Mouse (Mus musculus) stomach, embryonic 16.5 days (tissue): ENCODE data around the gene Exosc5. TPM values are rescaled to one million over a fixed set of nuclear protein-coding genes. Genes with fewer than 3 reads are reported as not detected.

Experiments used
- ATAC-seq: fragments of 200-750 bp; cut with Nextera tagmentation; 2 replicates; pipeline ENCODE4 v1.8.0; 2017; ENCODE audit warnings: moderate number of reproducible peaks, moderate TSS enrichment; ENCODE audit not compliant: insufficient read depth, low FRiP score
- H3K27ac ChIP-seq: fragments of 300-500 bp; sonication (generic); 2 replicates; pipeline ENCODE4 v1.5.1; 2014; ENCODE audit warnings: low read length
- H3K27me3 ChIP-seq: fragments of 300-500 bp; sonication (generic); 2 replicates; pipeline ENCODE4 v1.6.1; 2014; ENCODE audit warnings: low read length, control low read depth, mixed read lengths; ENCODE audit not compliant: control insufficient read depth, insufficient read depth
- H3K36me3 ChIP-seq: fragments of 300-500 bp; sonication (generic); 2 replicates; pipeline ENCODE4 v1.6.1; 2014; ENCODE audit warnings: low read length; ENCODE audit not compliant: control insufficient read depth, insufficient read depth
- H3K4me1 ChIP-seq: fragments of 300-500 bp; sonication (generic); 2 replicates; pipeline ENCODE4 v1.6.1; 2014; ENCODE audit warnings: low read length, control low read depth, mixed read lengths; ENCODE audit not compliant: control insufficient read depth, insufficient read depth
- H3K4me2 ChIP-seq: fragments of 300-500 bp; sonication (generic); 2 replicates; pipeline ENCODE4 v1.6.1; 2014; ENCODE audit warnings: low read depth, low read length, mixed read lengths
- H3K4me3 ChIP-seq: fragments of 300-500 bp; sonication (generic); replicated peaks from 2 replicates; pipeline ENCODE4 v1.5.1; 2014; ENCODE audit warnings: mild to moderate bottlenecking, low read length
- H3K9ac ChIP-seq: fragments of 300-500 bp; sonication (generic); 2 replicates; pipeline ENCODE4 v1.6.1; 2014; ENCODE audit warnings: low read length
- H3K9me3 ChIP-seq: fragments of 300-500 bp; sonication (generic); replicated peaks from 2 replicates; pipeline ENCODE4 v1.6.1; 2016; ENCODE audit warnings: low read length, control low read depth; ENCODE audit not compliant: control insufficient read depth
- WGBS: fragments of 180-500 bp; shearing (Covaris S2); extraction: QIAGEN DNeasy Blood & Tissue Kit; methylation state at CpG from one replicate; pipeline ENCODE4 v1.1.7; 2014; 5-methylcytosine and 5-hydroxymethylcytosine counted together
- polyA plus RNA-seq: library from polyadenylated mRNA; unstranded; fragments of >200 nt; fragmentation: Nextera tagmentation; extraction: Ambion mirVana; gene quantifications from 2 replicates; pipeline ENCODE4 v1.2.1, GENCODE M21; 2015

Gene Exosc5
- polyA plus RNA-seq, 1 experiment from 2014 or later, result 73.0 TPM

DNA sequence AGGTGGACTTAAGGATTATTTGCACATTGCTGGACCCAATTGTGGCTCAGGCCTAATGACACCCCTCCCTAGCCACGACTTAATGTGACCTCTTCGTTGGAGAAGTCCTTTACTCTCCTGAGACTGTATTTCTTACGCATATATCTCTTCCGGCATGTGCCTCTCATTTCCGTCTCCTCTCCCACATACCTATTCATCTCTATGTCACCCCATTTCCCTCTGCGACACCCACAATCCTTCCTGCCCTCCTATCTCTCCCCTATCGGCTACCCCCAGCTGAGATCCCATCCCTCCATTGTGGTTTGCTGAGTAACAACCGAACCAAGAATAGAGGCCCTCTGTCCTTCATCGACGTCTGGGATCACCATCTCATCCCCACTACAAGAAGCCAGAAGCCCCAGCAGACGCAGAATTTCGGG, 30.6 kb downstream of the Exosc5 start:
- H3K36me3 ChIP-seq, result 0 out of 2 replicates have a peak, but pooled peaks cover 4% of the 10 kb centered on the region
- peaks cover 16% of the 10 kb centered on the region for H3K4me1 ChIP-seq
- 10% methylated on average over 12 of the region's 12 CpGs for WGBS
- H3K9me3 ChIP-seq, result no peaks in the 10 kb centered on the region
- H3K27ac ChIP-seq, result peak overlapping the region; percentile 51
- peak overlapping the region; percentile 98 for H3K4me2 ChIP-seq
- peak overlapping the region; percentile 83 for H3K9ac ChIP-seq
- no peaks in the 10 kb centered on the region; the same call in 1 of the 2 replicates for H3K27me3 ChIP-seq
- ATAC-seq, result no peak
- peak overlapping the region; percentile 54 for H3K4me3 ChIP-seq

DNA sequence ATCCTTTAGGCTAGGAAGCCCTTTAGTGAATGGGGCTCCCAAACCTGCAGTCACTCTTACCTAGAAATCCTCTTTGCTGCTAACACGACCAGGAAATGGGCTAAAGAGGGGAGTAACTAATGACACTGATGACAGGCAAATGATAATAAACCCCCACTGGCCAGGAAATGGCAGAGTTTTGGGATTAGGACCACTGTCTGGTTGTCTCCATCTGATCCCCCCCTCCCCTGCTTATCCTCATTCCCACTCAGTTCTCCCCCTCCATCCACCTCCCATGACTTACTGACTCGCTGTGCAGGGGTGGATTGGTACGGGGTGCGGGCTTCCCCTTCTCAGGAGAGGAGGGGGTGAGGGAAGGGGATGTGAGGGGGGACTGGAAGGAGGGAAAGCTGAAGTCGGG, 31.1 kb downstream of the Exosc5 start:
- H3K4me1 ChIP-seq, result peaks cover 16% of the 10 kb centered on the region
- peak overlapping the region; percentile 98 for H3K4me2 ChIP-seq
- H3K9me3 ChIP-seq, result no peaks in the 10 kb centered on the region
- 0 out of 2 replicates have a peak, but pooled peaks cover 4% of the 10 kb centered on the region for H3K36me3 ChIP-seq
- no peaks in the 10 kb centered on the region; the same call in 1 of the 2 replicates for H3K27me3 ChIP-seq
- H3K4me3 ChIP-seq, result peak overlapping the region; percentile 54
- peak overlapping the region; percentile 51; the same call in 1 of the 2 replicates for H3K27ac ChIP-seq
- no peak for ATAC-seq
- H3K9ac ChIP-seq, result no peak overlapping the region
- WGBS, result 50% methylated on average over 5 of the region's 5 CpGs

DNA sequence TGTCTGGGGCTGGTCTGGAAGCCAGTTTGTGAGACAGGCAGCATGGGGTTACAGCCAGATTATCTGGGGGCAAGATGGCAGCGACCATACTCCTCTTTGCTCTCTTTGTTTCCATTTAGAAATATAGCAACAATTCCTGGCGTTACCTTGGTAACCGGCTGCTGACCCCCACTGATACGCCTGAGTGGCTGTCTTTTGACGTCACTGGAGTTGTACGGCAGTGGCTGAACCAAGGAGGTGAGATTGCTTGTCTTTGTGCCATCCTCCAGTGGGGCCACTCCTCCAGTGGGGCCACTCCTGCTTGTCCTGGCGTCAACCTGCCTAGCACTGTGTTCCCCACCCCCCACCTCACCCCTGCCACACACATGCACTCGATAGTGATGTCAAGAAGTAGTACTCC, 35.1 kb downstream of the Exosc5 start:
- Histone ChIP-seq H3K4me3 (no peak overlapping the region), H3K9me3 (no peaks in the 10 kb centered on the region), H3K4me1 (peaks cover 6% of the 10 kb centered on the region; the same call in 1 of the 2 replicates), H3K27ac (no peak overlapping the region), H3K9ac (no peak overlapping the region), H3K36me3 (0 out of 2 replicates have a peak, but pooled peaks cover 4% of the 10 kb centered on the region), H3K4me2 (no peak overlapping the region), H3K27me3 (no peaks in the 10 kb centered on the region)
- no peak for ATAC-seq
- 59% methylated on average over 8 of the region's 8 CpGs for WGBS

DNA sequence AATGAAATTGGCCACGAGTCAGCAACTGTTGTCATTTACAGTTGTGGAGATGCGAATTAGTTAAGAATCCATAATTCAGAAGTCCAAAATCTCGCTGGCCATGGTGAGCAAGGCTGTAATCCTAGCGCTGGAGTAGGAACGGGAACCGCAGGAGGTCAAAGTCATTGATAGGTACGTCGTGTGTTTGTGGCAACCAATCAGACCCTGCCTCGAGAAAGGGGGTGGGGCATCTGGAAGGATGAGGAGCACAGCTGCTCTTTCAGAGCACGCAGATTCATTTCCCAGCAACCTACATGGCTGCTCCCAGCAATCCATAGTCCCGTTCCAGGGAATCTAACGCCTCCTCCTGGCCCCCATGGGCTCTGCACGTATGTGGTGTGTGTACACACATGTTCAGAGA, 40.9 kb downstream of the Exosc5 start:
- Histone ChIP-seq H3K4me2 (no peak overlapping the region), H3K27me3 (no peaks in the 10 kb centered on the region), H3K4me1 (peaks cover 5% of the 10 kb centered on the region; the same call in 1 of the 2 replicates), H3K4me3 (no peak overlapping the region), H3K9ac (no peak overlapping the region), H3K27ac (no peak overlapping the region), H3K36me3 (no peaks in the 10 kb centered on the region), H3K9me3 (no peaks in the 10 kb centered on the region)
- no peak for ATAC-seq
- 58% methylated on average over 13 of the region's 13 CpGs for WGBS

DNA sequence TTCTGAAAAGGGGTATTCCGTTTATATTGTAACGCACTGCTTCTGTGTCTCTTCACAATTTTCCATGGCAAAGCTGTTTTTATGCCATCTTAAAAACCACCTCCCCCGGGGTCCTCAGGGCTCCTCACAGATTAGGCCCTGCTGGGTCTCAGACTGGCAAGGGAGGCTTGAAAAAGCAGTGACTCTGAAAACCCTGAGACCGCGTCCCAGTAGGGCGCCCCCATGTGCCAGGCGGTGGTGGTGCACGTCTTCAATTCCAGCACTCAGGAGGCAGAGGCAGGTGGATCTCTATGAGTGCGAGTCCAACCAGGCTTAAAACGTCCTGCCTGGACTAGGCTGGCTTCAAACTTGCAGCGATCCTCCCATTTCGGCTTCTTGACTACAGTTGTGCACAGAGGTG, 41.8 kb downstream of the Exosc5 start:
- 74% methylated on average over 12 of the region's 12 CpGs for WGBS
- Histone ChIP-seq H3K27me3 (no peaks in the 10 kb centered on the region), H3K4me2 (no peak overlapping the region), H3K9me3 (no peaks in the 10 kb centered on the region), H3K4me1 (peaks cover 13% of the 10 kb centered on the region), H3K36me3 (no peaks in the 10 kb centered on the region), H3K9ac (no peak overlapping the region), H3K27ac (no peak overlapping the region), H3K4me3 (no peak overlapping the region)
- no peak for ATAC-seq

DNA sequence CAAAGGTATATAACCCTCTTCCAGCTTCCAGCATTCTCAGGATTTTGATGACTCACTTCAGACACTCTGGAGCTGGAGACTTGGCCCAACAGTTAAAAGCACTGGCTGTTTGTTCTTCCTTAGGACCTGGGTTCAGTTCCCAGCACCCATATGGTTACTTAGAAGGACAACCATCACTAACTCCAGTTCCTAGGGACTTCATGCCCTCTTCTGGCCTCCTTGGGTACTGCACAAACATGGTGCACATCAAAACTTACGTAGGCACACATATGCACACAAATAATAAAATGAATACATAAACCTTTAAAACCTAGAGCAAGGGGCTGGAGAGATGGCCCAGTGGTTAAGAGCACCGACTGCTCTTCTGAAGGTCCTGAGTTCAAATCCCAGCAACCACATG, 43.4 kb downstream of the Exosc5 start:
- no peak for ATAC-seq
- WGBS, result 96% methylated on average over 2 of the region's 2 CpGs
- H3K27me3 ChIP-seq, result no peaks in the 10 kb centered on the region

DNA sequence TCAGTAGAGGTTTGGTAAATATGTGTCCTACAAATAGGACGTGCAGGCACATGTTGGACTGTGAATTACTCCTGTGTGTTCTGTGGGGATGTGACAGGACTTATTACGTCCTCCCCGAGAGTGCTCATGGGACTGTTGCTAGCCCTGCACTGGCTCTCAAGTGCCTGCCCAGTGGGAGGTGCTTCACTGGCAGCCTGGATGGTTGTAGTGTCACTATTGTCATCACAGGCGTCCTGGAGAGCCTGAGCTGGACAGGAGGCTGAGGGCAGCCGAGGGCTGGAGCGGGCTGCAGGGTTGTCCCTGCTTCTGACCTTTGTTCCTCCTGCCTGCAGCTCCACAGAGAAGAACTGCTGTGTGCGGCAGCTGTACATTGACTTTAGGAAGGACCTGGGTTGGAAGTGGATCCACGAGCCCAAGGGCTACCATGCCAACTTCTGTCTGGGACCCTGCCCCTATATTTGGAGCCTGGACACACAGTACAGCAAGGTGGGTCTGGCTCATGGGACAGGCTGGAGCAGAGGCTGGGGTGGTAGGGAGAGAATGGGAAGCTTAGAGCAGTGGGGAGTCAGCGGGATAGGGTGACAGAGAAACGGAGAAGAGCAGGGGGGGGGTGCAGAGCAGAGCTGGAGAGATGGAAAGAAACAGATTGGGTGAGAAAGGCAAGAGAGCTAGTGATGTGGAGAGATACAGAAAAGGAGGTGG, 45.0 kb downstream of the Exosc5 start:
- no peak for ATAC-seq

More for the DNA sequence above, 43.4 kb downstream of the Exosc5 start:
- H3K9ac ChIP-seq, result no peak overlapping the region
- no peaks in the 10 kb centered on the region for H3K36me3 ChIP-seq
- H3K4me3 ChIP-seq, result no peak overlapping the region
- no peaks in the 10 kb centered on the region for H3K9me3 ChIP-seq
- H3K4me1 ChIP-seq, result peaks cover 30% of the 10 kb centered on the region
- H3K27ac ChIP-seq, result no peak overlapping the region
- H3K4me2 ChIP-seq, result no peak overlapping the region

DNA sequence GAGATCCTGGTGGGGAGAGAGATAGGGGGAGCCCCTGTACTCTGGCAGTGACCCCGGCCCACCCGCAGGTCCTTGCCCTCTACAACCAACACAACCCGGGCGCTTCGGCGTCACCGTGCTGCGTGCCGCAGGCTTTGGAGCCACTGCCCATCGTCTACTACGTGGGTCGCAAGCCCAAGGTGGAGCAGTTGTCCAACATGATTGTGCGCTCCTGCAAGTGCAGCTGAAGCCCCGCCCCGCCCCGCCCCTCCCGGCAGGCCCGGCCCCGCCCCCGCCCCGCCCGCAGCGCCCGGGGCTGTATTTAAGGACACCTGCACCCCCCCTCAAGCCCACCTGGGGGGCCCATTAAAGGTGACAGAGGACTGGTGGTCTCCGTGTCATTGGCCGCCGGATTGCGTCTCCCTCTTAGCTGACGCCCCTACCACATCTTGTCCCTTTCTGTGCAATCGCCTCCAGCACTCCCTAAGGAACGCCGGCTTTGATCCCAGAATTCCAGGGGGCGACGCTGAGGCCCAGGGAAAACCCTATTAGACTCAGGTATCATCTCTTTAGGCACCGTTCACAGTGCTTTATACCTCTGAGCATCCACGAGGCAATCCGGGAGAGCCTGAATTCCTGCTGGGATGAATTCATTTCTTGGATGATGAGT, 45.9 kb downstream of the Exosc5 start:
- Histone ChIP-seq H3K36me3 (no peaks in the 10 kb centered on the region), H3K4me2 (peak overlapping the region; percentile 54), H3K9me3 (no peaks in the 10 kb centered on the region), H3K4me1 (peaks cover 37% of the 10 kb centered on the region), H3K27ac (no peak overlapping the region), H3K27me3 (no peaks in the 10 kb centered on the region), H3K4me3 (peak overlapping the region; percentile 20), H3K9ac (no peak overlapping the region)
- 15% methylated on average over 37 of the region's 37 CpGs for WGBS
- ATAC-seq, result peak; percentile 19; the same call in 1 of the 2 replicates

More for the DNA sequence above, 45.0 kb downstream of the Exosc5 start:
- Histone ChIP-seq H3K27ac (no peak overlapping the region), H3K36me3 (no peaks in the 10 kb centered on the region), H3K4me2 (no peak overlapping the region), H3K9ac (no peak overlapping the region), H3K9me3 (no peaks in the 10 kb centered on the region), H3K4me1 (peaks cover 37% of the 10 kb centered on the region), H3K4me3 (no peak overlapping the region), H3K27me3 (no peaks in the 10 kb centered on the region)
- WGBS, result 39% methylated on average over 10 of the region's 10 CpGs

DNA sequence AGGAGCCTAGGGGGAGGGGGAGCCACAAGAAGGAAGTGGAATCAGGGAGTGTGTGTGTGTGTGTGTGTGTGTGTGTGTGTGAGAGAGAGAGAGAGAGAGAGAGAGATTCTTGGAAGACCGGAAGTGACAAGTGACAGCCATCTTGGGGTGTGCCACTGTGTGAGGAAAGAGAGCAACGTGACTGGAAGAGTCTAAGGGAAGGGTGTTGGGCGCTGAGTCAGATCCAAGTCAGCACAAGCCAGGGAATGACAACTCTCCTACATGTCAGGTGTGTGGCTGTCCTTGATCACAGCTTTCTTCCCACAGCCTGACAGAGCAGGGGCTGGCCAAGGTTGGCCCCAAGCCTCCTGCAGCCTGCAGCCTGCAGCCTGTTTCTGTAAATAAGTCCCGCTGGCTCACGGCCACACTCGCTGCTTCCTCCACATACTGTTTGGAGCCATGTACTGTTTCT, 46.9 kb downstream of the Exosc5 start:
- peaks cover 44% of the 10 kb centered on the region for H3K4me1 ChIP-seq
- peak; percentile 31; the same call in 1 of the 2 replicates for ATAC-seq

More for the DNA sequence above, 46.9 kb downstream of the Exosc5 start:
- peak overlapping the region; percentile 50; the same call in 1 of the 2 replicates for H3K9ac ChIP-seq
- H3K4me2 ChIP-seq, result no peak overlapping the region; the same call in 1 of the 2 replicates
- peak overlapping the region; percentile 53 for H3K27ac ChIP-seq
- no peaks in the 10 kb centered on the region for H3K9me3 ChIP-seq
- no peaks in the 10 kb centered on the region for H3K36me3 ChIP-seq
- WGBS, result 44% methylated on average over 6 of the region's 6 CpGs
- H3K4me3 ChIP-seq, result no peak overlapping the region
- no peaks in the 10 kb centered on the region for H3K27me3 ChIP-seq
